Mouse (Mus musculus): ENCODE data around the gene Gm5065. TPM values are rescaled to one million over a fixed set of nuclear protein-coding genes. Genes with fewer than 3 reads are reported as not detected.

Gene Gm5065
- not detected in 2 replicates for polyA plus RNA-seq (2012)

DNA sequence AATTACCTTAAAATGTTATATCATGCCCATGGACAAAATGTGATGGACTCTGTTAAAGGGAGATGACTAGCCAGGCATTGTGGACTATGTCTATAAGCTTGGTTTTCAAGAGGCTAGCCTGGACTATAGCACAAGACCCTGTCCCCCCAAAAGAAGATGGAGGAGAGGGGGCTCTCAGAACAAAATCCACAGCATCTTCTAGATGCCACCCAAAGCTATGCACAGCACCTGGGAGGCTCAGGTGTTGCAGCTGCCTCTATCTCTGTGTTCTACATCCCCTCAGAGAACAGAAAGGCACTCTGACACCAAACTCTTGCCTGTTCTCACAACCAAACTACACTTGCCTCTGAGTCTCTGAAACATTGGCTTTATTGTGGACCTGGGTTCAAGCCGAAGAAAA, at the start of gene Gm5065:
Gm5065 (plus strand) TSS at position 301 of the 400 bp plus-strand sequence.
- H3K4me1 ChIP-seq (ENCODE audit: control insufficient read depth): no peaks in the 10 kb centered on the region
- peaks cover 14% of the 10 kb centered on the region for H3K9me3 ChIP-seq (ENCODE audit: control insufficient read depth, low read length)
- no peaks in the 10 kb centered on the region for H3K36me3 ChIP-seq (ENCODE audit: control insufficient read depth)
- TF ChIP-seq TAL1 (IDR thresholded peaks at IDR 0.05; ENCODE audit: low read length) (no peak), GATA1 (IDR thresholded peaks at IDR 0.05; ENCODE audit: low read length) (no peak)
- no peak within 1 kb of the TSS for H3K4me3 ChIP-seq (replicated peaks)
- no peaks in the 10 kb centered on the region for H3K27me3 ChIP-seq (ENCODE audit: control insufficient read depth)

DNA sequence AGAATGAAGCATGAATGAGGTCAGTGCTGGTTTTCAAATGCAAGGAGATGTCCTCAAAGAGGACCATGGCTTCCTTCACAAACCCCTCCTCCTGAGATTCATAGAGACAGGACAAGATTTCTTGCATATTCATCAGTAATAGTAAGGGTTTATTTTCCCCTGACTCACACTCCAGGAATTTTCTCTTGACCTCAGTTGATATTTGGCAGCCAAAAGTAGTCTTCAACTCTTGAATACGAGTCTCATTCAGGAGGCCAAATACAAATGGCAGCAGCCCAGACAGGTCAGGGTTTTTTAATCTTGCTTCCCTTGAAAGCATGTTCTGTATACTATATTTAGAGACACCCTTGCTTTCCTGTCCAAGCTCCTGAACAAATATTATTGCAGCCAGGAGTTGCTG, 22.8 kb upstream of the Gm5065 start:
- TF ChIP-seq GATA1 (IDR thresholded peaks at IDR 0.05; ENCODE audit: low read length) (no peak), TAL1 (IDR thresholded peaks at IDR 0.05; ENCODE audit: low read length) (no peak)
- Histone ChIP-seq H3K36me3 (ENCODE audit: control insufficient read depth) (no peaks in the 10 kb centered on the region), H3K4me3 (replicated peaks) (no peak overlapping the region), H3K9me3 (ENCODE audit: control insufficient read depth, low read length) (peaks cover 4% of the 10 kb centered on the region; the same call in 1 of the 2 replicates), H3K27me3 (ENCODE audit: control insufficient read depth) (no peaks in the 10 kb centered on the region), H3K4me1 (ENCODE audit: control insufficient read depth) (no peaks in the 10 kb centered on the region)

DNA sequence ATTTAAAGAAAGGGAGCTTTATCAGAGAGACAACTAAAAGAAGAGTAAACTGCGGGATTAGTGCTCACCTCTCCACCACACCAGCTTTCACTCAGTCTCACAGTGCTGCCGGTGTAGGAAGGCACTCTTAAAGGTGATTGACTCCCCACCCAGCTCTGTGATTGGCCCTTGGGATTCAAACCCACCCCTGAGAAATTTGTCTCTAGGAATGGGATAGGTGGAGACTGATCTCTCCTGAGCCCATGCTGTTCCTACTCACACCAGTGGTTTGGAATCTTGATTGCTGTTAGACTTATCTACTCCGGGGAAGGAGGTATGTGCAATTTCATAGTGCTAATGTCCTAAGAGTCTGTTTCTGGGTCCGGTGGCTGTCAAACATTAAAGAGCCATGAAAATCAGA, 598 bp downstream of the Gm5065 start, which contains the start of gene Nlrp2:
Nlrp2 (minus strand) TSS at position 101 of the 400 bp plus-strand sequence.
- TF ChIP-seq TAL1 (IDR thresholded peaks at IDR 0.05; ENCODE audit: low read length) (no peak), GATA1 (IDR thresholded peaks at IDR 0.05; ENCODE audit: low read length) (no peak)
- Histone ChIP-seq H3K27me3 (ENCODE audit: control insufficient read depth) (no peaks in the 10 kb centered on the region), H3K4me3 (replicated peaks) (no peak within 1 kb of the TSS), H3K9me3 (ENCODE audit: control insufficient read depth, low read length) (peaks cover 14% of the 10 kb centered on the region), H3K4me1 (ENCODE audit: control insufficient read depth) (no peaks in the 10 kb centered on the region), H3K36me3 (ENCODE audit: control insufficient read depth) (no peaks in the 10 kb centered on the region)

DNA sequence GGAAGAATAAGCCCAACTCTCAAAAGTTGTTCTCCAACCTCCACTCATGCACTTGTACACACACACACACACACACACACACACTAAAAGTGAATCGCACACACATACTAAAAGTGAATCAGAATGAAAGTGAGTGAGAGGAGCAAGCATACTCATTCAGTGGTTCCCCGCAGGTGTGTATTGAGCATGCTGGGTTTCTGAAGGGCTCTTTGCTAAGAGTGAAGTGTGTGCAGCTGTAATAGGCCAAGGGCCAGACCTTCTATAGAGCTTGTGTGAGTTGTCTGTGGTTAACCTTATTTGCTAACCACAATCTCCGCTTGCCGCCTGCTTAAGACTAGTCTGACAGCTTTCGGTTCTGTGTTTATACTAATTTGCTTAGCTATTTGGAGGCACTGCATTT, 13.3 kb downstream of the Gm5065 start:
- no peaks in the 10 kb centered on the region for H3K27me3 ChIP-seq (ENCODE audit: control insufficient read depth)
- H3K4me3 ChIP-seq (replicated peaks): no peak overlapping the region
- H3K9me3 ChIP-seq (ENCODE audit: control insufficient read depth, low read length): peaks cover 28% of the 10 kb centered on the region
- no peak for TF ChIP-seq TAL1 (IDR thresholded peaks at IDR 0.05; ENCODE audit: low read length)
- TF ChIP-seq GATA1 (IDR thresholded peaks at IDR 0.05; ENCODE audit: low read length): no peak
- H3K4me1 ChIP-seq (ENCODE audit: control insufficient read depth): no peaks in the 10 kb centered on the region
- H3K36me3 ChIP-seq (ENCODE audit: control insufficient read depth): no peaks in the 10 kb centered on the region

DNA sequence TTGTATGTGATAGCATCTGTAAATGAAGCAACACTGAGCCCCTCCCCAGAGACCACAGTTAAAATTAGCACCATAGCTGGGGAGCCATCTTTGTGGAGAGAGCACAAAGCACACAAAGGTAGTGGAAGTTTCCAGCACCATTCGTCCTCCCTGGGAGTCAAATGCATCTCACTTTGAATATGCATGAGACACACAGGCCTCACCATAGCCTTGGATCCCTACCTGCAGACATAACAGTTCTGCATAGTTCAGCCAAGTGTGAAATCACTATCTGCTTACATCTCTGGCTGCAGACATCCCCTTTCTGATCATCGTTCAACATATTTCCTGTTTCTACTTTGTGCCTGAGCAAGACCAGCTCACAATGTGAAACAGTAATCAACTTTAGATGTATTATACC, 16.4 kb downstream of the Gm5065 start:
- H3K36me3 ChIP-seq (ENCODE audit: control insufficient read depth): no peaks in the 10 kb centered on the region
- peaks cover 21% of the 10 kb centered on the region for H3K9me3 ChIP-seq (ENCODE audit: control insufficient read depth, low read length)
- no peaks in the 10 kb centered on the region for H3K4me1 ChIP-seq (ENCODE audit: control insufficient read depth)
- no peak for TF ChIP-seq TAL1 (IDR thresholded peaks at IDR 0.05; ENCODE audit: low read length)
- no peak for TF ChIP-seq GATA1 (IDR thresholded peaks at IDR 0.05; ENCODE audit: low read length)
- H3K4me3 ChIP-seq (replicated peaks): no peak overlapping the region
- no peaks in the 10 kb centered on the region for H3K27me3 ChIP-seq (ENCODE audit: control insufficient read depth)

DNA sequence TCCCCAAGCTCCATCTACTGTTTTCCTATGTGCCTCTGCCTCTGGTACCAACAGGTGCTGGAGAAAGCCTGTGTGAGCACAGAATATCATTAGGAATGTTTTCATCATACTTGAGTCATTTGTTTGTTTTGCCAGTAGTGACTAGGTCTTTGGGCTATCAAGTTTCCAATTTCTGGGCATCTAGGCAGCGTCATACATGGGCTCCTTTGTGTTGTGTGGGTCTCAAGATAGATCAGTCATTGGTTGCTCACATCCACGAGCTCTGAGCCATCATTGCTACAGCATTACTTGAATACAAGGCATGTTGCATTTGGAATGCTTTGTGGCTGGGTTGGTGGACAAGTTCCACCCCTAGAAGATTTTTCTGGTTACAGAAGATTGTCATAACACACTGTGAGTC, 55.9 kb downstream of the Gm5065 start:
- Histone ChIP-seq H3K4me3 (replicated peaks) (no peak overlapping the region), H3K36me3 (ENCODE audit: control insufficient read depth) (no peaks in the 10 kb centered on the region), H3K27me3 (ENCODE audit: control insufficient read depth) (no peaks in the 10 kb centered on the region), H3K4me1 (ENCODE audit: control insufficient read depth) (no peaks in the 10 kb centered on the region), H3K9me3 (ENCODE audit: control insufficient read depth, low read length) (peaks cover 3% of the 10 kb centered on the region)
- no peak for TF ChIP-seq TAL1 (IDR thresholded peaks at IDR 0.05; ENCODE audit: low read length)
- no peak for TF ChIP-seq GATA1 (IDR thresholded peaks at IDR 0.05; ENCODE audit: low read length)

Other genes starting within 250 kb of the Gm5065 start
- not detected in 2 replicates for gene Rfpl4, start 233.6 kb upstream of the Gm5065 start, polyA plus RNA-seq (2012)
- gene Rasl2-9, start 224.6 kb upstream of the Gm5065 start, polyA plus RNA-seq (2012): not detected in 2 replicates
- gene Vmn1r55, start 200.9 kb upstream of the Gm5065 start, polyA plus RNA-seq (2012): under 0.01 and 0.01 TPM in 2 replicates
- not detected in 2 replicates for gene Vmn1r56, start 153.8 kb upstream of the Gm5065 start, polyA plus RNA-seq (2012)
- not detected in 2 replicates for gene Vmn1r57, start 132.0 kb upstream of the Gm5065 start, polyA plus RNA-seq (2012)
- not detected in 2 replicates for gene Nlrp2, start 498 bp downstream of the Gm5065 start, polyA plus RNA-seq (2012)
- under 0.01 TPM in 1 of 2 replicates, not detected in the other for gene Vmn1r58, start 62.9 kb downstream of the Gm5065 start, polyA plus RNA-seq (2012)
- 0.10 TPM in 1 of 2 replicates, not detected in the other for gene Vmn1r59, start 106.2 kb downstream of the Gm5065 start, polyA plus RNA-seq (2012)
- not detected in 2 replicates for gene Vmn2r28, start 143.4 kb downstream of the Gm5065 start, polyA plus RNA-seq (2012)
- gene Vmn1r60, start 196.8 kb downstream of the Gm5065 start, polyA plus RNA-seq (2012): not detected in 2 replicates

All from erythroblast, embryonic 14.5 days (primary cell).